Mouse (Mus musculus): ENCODE data around the gene Oasl2. TPM values are rescaled to one million over a fixed set of nuclear protein-coding genes. Genes with fewer than 3 reads are reported as not detected.
"Not testable (repeated sequence)": the region's sequence is repeated elsewhere in the genome, so short reads cannot be mapped to it uniquely, and the experiment has no call there.

Gene Oasl2
- polyA plus RNA-seq, 1 experiment from 2014 or later: 3.2 TPM

- no peak overlapping the region for H3K4me3 ChIP-seq (ENCODE audit: low read depth, low read length)
- 34% methylated on average over 6 of the region's 6 CpGs for WGBS
- H3K9me3 ChIP-seq (ENCODE audit: control insufficient read depth, low read length): no peaks in the 10 kb centered on the region
- no peak overlapping the region for H3K9ac ChIP-seq (replicated peaks; ENCODE audit: low read depth, low read length)
- no peak overlapping the region for H3K27ac ChIP-seq (ENCODE audit: low read depth, low read length)
- H3K36me3 ChIP-seq (ENCODE audit: control insufficient read depth, insufficient read depth, low read length): no peaks in the 10 kb centered on the region
- no peaks in the 10 kb centered on the region for H3K4me1 ChIP-seq (ENCODE audit: control insufficient read depth, insufficient read depth, low read length)
- no peak overlapping the region for H3K4me2 ChIP-seq (ENCODE audit: low read depth, low read length)
- no peak for ATAC-seq (ENCODE audit: low read depth)
- no peaks in the 10 kb centered on the region for H3K27me3 ChIP-seq (ENCODE audit: control insufficient read depth, insufficient read depth, low read length)
Observed at GRCm38 (mm10) chr5:114876331-114876730, 20.4 kb upstream of the Oasl2 start.

- no peak overlapping the region for H3K4me2 ChIP-seq (ENCODE audit: low read depth, low read length)
- H3K27ac ChIP-seq (ENCODE audit: low read depth, low read length): no peak overlapping the region
- H3K9me3 ChIP-seq (ENCODE audit: control insufficient read depth, low read length): no peaks in the 10 kb centered on the region
- 69% methylated on average over 7 of the region's 7 CpGs for WGBS
- no peak overlapping the region for H3K9ac ChIP-seq (replicated peaks; ENCODE audit: low read depth, low read length)
- H3K36me3 ChIP-seq (ENCODE audit: control insufficient read depth, insufficient read depth, low read length): no peaks in the 10 kb centered on the region
- no peaks in the 10 kb centered on the region for H3K4me1 ChIP-seq (ENCODE audit: control insufficient read depth, insufficient read depth, low read length)
- H3K27me3 ChIP-seq (ENCODE audit: control insufficient read depth, insufficient read depth, low read length): no peaks in the 10 kb centered on the region
- no peak for ATAC-seq (ENCODE audit: low read depth)
- H3K4me3 ChIP-seq (ENCODE audit: low read depth, low read length): no peak overlapping the region
Observed at GRCm38 (mm10) chr5:114877487-114877886, 19.2 kb upstream of the Oasl2 start.

GRCm38 (mm10) chr5:114879399-114879798, 17.3 kb upstream of the Oasl2 start:
- H3K9ac ChIP-seq (replicated peaks; ENCODE audit: low read depth, low read length): no peak overlapping the region
- H3K27me3 ChIP-seq (ENCODE audit: control insufficient read depth, insufficient read depth, low read length): no peaks in the 10 kb centered on the region
- no peak overlapping the region for H3K4me3 ChIP-seq (ENCODE audit: low read depth, low read length)
- no peak overlapping the region for H3K4me2 ChIP-seq (ENCODE audit: low read depth, low read length)
- no peak for ATAC-seq (ENCODE audit: low read depth)
- no peaks in the 10 kb centered on the region for H3K9me3 ChIP-seq (ENCODE audit: control insufficient read depth, low read length)
- no peaks in the 10 kb centered on the region for H3K36me3 ChIP-seq (ENCODE audit: control insufficient read depth, insufficient read depth, low read length)
- 71% methylated on average over 13 of the region's 13 CpGs for WGBS
- no peak overlapping the region for H3K27ac ChIP-seq (ENCODE audit: low read depth, low read length)
- H3K4me1 ChIP-seq (ENCODE audit: control insufficient read depth, insufficient read depth, low read length): no peaks in the 10 kb centered on the region

GRCm38 (mm10) chr5:114882319-114882718, 14.4 kb upstream of the Oasl2 start:
- not testable (repeated sequence) for H3K9ac ChIP-seq (replicated peaks; ENCODE audit: low read depth, low read length); H3K9me3 ChIP-seq (ENCODE audit: control insufficient read depth, low read length); H3K36me3 ChIP-seq (ENCODE audit: control insufficient read depth, insufficient read depth, low read length); ATAC-seq (ENCODE audit: low read depth); H3K27ac ChIP-seq (ENCODE audit: low read depth, low read length); H3K4me2 ChIP-seq (ENCODE audit: low read depth, low read length); H3K27me3 ChIP-seq (ENCODE audit: control insufficient read depth, insufficient read depth, low read length); H3K4me1 ChIP-seq (ENCODE audit: control insufficient read depth, insufficient read depth, low read length); H3K4me3 ChIP-seq (ENCODE audit: low read depth, low read length)
- WGBS: 85% methylated on average over 6 of the region's 7 CpGs

- WGBS: 92% methylated on average over 11 of the region's 11 CpGs
- Histone ChIP-seq H3K9me3 (ENCODE audit: control insufficient read depth, low read length) (no peaks in the 10 kb centered on the region), H3K4me1 (ENCODE audit: control insufficient read depth, insufficient read depth, low read length) (no peaks in the 10 kb centered on the region), H3K36me3 (ENCODE audit: control insufficient read depth, insufficient read depth, low read length) (no peaks in the 10 kb centered on the region), H3K9ac (replicated peaks; ENCODE audit: low read depth, low read length) (no peak overlapping the region), H3K4me3 (ENCODE audit: low read depth, low read length) (no peak overlapping the region), H3K27me3 (ENCODE audit: control insufficient read depth, insufficient read depth, low read length) (no peaks in the 10 kb centered on the region), H3K27ac (ENCODE audit: low read depth, low read length) (no peak overlapping the region), H3K4me2 (ENCODE audit: low read depth, low read length) (no peak overlapping the region)
- ATAC-seq (ENCODE audit: low read depth): no peak
Observed at GRCm38 (mm10) chr5:114883022-114883421, 13.7 kb upstream of the Oasl2 start.

- Histone ChIP-seq H3K27me3 (ENCODE audit: control insufficient read depth, insufficient read depth, low read length) (no peaks in the 10 kb centered on the region), H3K36me3 (ENCODE audit: control insufficient read depth, insufficient read depth, low read length) (no peaks in the 10 kb centered on the region), H3K4me2 (ENCODE audit: low read depth, low read length) (no peak overlapping the region), H3K4me1 (ENCODE audit: control insufficient read depth, insufficient read depth, low read length) (no peaks in the 10 kb centered on the region), H3K27ac (ENCODE audit: low read depth, low read length) (no peak overlapping the region), H3K4me3 (ENCODE audit: low read depth, low read length) (no peak overlapping the region), H3K9ac (replicated peaks; ENCODE audit: low read depth, low read length) (no peak overlapping the region), H3K9me3 (ENCODE audit: control insufficient read depth, low read length) (no peaks in the 10 kb centered on the region)
- ATAC-seq (ENCODE audit: low read depth): no peak
- 81% methylated on average over 6 of the region's 6 CpGs for WGBS
Observed at GRCm38 (mm10) chr5:114886801-114887200, 9.9 kb upstream of the Oasl2 start.

GRCm38 (mm10) chr5:114888995-114889394, 7.7 kb upstream of the Oasl2 start:
- Histone ChIP-seq H3K27ac (ENCODE audit: low read depth, low read length) (no peak overlapping the region), H3K9ac (replicated peaks; ENCODE audit: low read depth, low read length) (no peak overlapping the region), H3K36me3 (ENCODE audit: control insufficient read depth, insufficient read depth, low read length) (no peaks in the 10 kb centered on the region), H3K9me3 (ENCODE audit: control insufficient read depth, low read length) (no peaks in the 10 kb centered on the region), H3K27me3 (ENCODE audit: control insufficient read depth, insufficient read depth, low read length) (no peaks in the 10 kb centered on the region), H3K4me3 (ENCODE audit: low read depth, low read length) (no peak overlapping the region), H3K4me1 (ENCODE audit: control insufficient read depth, insufficient read depth, low read length) (no peaks in the 10 kb centered on the region), H3K4me2 (ENCODE audit: low read depth, low read length) (no peak overlapping the region)
- WGBS: 87% methylated on average over 2 of the region's 2 CpGs
- no peak for ATAC-seq (ENCODE audit: low read depth)

- WGBS: 97% methylated on average over 4 of the region's 4 CpGs
- Histone ChIP-seq H3K4me2 (ENCODE audit: low read depth, low read length) (no peak overlapping the region), H3K27ac (ENCODE audit: low read depth, low read length) (no peak overlapping the region), H3K4me3 (ENCODE audit: low read depth, low read length) (no peak overlapping the region), H3K9ac (replicated peaks; ENCODE audit: low read depth, low read length) (no peak overlapping the region), H3K4me1 (ENCODE audit: control insufficient read depth, insufficient read depth, low read length) (no peaks in the 10 kb centered on the region), H3K27me3 (ENCODE audit: control insufficient read depth, insufficient read depth, low read length) (no peaks in the 10 kb centered on the region), H3K36me3 (ENCODE audit: control insufficient read depth, insufficient read depth, low read length) (no peaks in the 10 kb centered on the region), H3K9me3 (ENCODE audit: control insufficient read depth, low read length) (no peaks in the 10 kb centered on the region)
- no peak for ATAC-seq (ENCODE audit: low read depth)
Observed at GRCm38 (mm10) chr5:114895542-114895941, 1.2 kb upstream of the Oasl2 start.

GRCm38 (mm10) chr5:114897374-114897793, 648 bp downstream of the Oasl2 start:
- Histone ChIP-seq H3K4me1 (ENCODE audit: control insufficient read depth, insufficient read depth, low read length) (no peaks in the 10 kb centered on the region), H3K36me3 (ENCODE audit: control insufficient read depth, insufficient read depth, low read length) (no peaks in the 10 kb centered on the region), H3K27me3 (ENCODE audit: control insufficient read depth, insufficient read depth, low read length) (no peaks in the 10 kb centered on the region), H3K4me2 (ENCODE audit: low read depth, low read length) (no peak overlapping the region), H3K9me3 (ENCODE audit: control insufficient read depth, low read length) (no peaks in the 10 kb centered on the region), H3K27ac (ENCODE audit: low read depth, low read length) (no peak overlapping the region), H3K9ac (replicated peaks; ENCODE audit: low read depth, low read length) (no peak overlapping the region), H3K4me3 (ENCODE audit: low read depth, low read length) (no peak overlapping the region)
- 15% methylated on average over 7 of the region's 7 CpGs for WGBS
- ATAC-seq (ENCODE audit: low read depth): no peak

GRCm38 (mm10) chr5:114898857-114899256, 2.1 kb downstream of the Oasl2 start:
- H3K27me3 ChIP-seq (ENCODE audit: control insufficient read depth, insufficient read depth, low read length): no peaks in the 10 kb centered on the region
- no peak for ATAC-seq (ENCODE audit: low read depth)
- H3K4me3 ChIP-seq (ENCODE audit: low read depth, low read length): no peak overlapping the region
- no peak overlapping the region for H3K27ac ChIP-seq (ENCODE audit: low read depth, low read length)
- H3K9ac ChIP-seq (replicated peaks; ENCODE audit: low read depth, low read length): no peak overlapping the region
- H3K4me1 ChIP-seq (ENCODE audit: control insufficient read depth, insufficient read depth, low read length): no peaks in the 10 kb centered on the region
- no peaks in the 10 kb centered on the region for H3K36me3 ChIP-seq (ENCODE audit: control insufficient read depth, insufficient read depth, low read length)
- no peaks in the 10 kb centered on the region for H3K9me3 ChIP-seq (ENCODE audit: control insufficient read depth, low read length)
- 87% methylated on average over 7 of the region's 7 CpGs for WGBS
- no peak overlapping the region for H3K4me2 ChIP-seq (ENCODE audit: low read depth, low read length)

All from neural tube, embryonic 14.5 days (tissue).